Mouse (Mus musculus) spleen, adult 2 months (tissue): ENCODE data around the gene Atg5.

Experiments
- CTCF ChIP-seq: fragments of 200-500 bp; IDR thresholded peaks from 2 replicates; pipeline ENCODE4 v1.5.1; 2011; ENCODE audit warnings: mild to moderate bottlenecking, inconsistent platforms; ENCODE audit not compliant: insufficient read depth, insufficient read length, insufficient replicate concordance; ENCODE audit errors: extremely low read depth
- POLR2A ChIP-seq: fragments of 200-500 bp; IDR thresholded peaks from 2 replicates; pipeline ENCODE4 v1.6.1; 2011; ENCODE audit warnings: low read depth, low read length, inconsistent platforms

DNA sequence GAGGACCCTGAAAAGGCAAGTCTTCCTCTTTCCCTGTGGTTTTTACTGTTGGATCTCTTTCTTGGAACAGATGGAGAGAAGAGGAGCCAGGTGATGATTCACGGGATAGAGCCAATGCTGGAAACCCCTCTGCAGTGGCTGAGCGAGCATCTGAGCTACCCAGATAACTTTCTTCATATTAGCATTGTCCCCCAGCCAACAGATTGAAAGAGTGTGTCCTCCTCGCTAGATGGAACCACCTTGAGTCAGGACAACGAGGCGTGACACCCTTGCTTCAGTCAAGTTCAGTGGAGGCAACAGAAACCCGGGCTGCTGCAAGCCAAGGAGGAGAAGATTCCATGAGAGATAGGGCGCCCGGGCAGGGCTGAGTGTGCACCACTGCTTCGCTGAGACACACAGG is 94.7 kb downstream of the Atg5 start:
- TF ChIP-seq POLR2A (no peak), CTCF (no peak)
